Mouse (Mus musculus) spleen, adult 2 months (tissue): ENCODE measurements around the gene Gm28051. TPM values are rescaled to one million over a fixed set of nuclear protein-coding genes. Genes with fewer than 3 reads are reported as not detected.

Experiments
- DNase-seq, 2 experiments: peaks; one replicate each; pipeline versions ENCODE4 v3.0.0 to v3.0.0-alpha.2; 2012 to 2021; ENCODE audit warnings: low spot score in 2 of 2, low read depth in 1 of 2
- H3K27ac ChIP-seq: fragments of 200-500 bp; 2 replicates; pipeline ENCODE4 v1.5.1; 2012; ENCODE audit warnings: low read length, inconsistent platforms; ENCODE audit not compliant: insufficient read depth
- H3K27me3 ChIP-seq: fragments of 200-500 bp; 2 replicates; pipeline ENCODE4 v1.6.1; 2012; ENCODE audit warnings: mild to moderate bottlenecking, moderate library complexity, low read length, inconsistent platforms; ENCODE audit not compliant: control insufficient read depth, insufficient read depth
- H3K36me3 ChIP-seq: fragments of 200-500 bp; 2 replicates; pipeline ENCODE4 v1.6.1; 2012; ENCODE audit warnings: mild to moderate bottlenecking, low read length, inconsistent platforms; ENCODE audit not compliant: control insufficient read depth, insufficient read depth
- H3K4me1 ChIP-seq: fragments of 200-500 bp; 2 replicates; pipeline ENCODE4 v1.6.1; 2011; ENCODE audit warnings: inconsistent platforms; ENCODE audit not compliant: control insufficient read depth, insufficient read depth, insufficient read length
- H3K4me3 ChIP-seq: fragments of 200-500 bp; 2 replicates; pipeline ENCODE4 v1.5.1; 2011; ENCODE audit warnings: mild to moderate bottlenecking, inconsistent platforms; ENCODE audit not compliant: insufficient read depth, insufficient read length; ENCODE audit errors: extremely low read depth
- CTCF ChIP-seq: fragments of 200-500 bp; IDR thresholded peaks from 2 replicates; pipeline ENCODE4 v1.5.1; 2011; ENCODE audit warnings: mild to moderate bottlenecking, inconsistent platforms; ENCODE audit not compliant: insufficient read depth, insufficient read length, insufficient replicate concordance; ENCODE audit errors: extremely low read depth
- POLR2A ChIP-seq: fragments of 200-500 bp; IDR thresholded peaks from 2 replicates; pipeline ENCODE4 v1.6.1; 2011; ENCODE audit warnings: low read depth, low read length, inconsistent platforms
- WGBS: fragments of 180-500 bp; shearing (Covaris S2); methylation state at CpG from one replicate; pipeline ENCODE4 v1.1.7; 2018; 5-methylcytosine and 5-hydroxymethylcytosine counted together
- polyA plus RNA-seq: library from polyadenylated mRNA; depleted of rRNA; stranded (reverse); fragments of >200 nt; gene quantifications from 2 replicates; pipeline ENCODE4 v1.2.3, GENCODE M21; 2012

The Gm28051 gene
- polyA plus RNA-seq, 1 experiment: not detected

DNA sequence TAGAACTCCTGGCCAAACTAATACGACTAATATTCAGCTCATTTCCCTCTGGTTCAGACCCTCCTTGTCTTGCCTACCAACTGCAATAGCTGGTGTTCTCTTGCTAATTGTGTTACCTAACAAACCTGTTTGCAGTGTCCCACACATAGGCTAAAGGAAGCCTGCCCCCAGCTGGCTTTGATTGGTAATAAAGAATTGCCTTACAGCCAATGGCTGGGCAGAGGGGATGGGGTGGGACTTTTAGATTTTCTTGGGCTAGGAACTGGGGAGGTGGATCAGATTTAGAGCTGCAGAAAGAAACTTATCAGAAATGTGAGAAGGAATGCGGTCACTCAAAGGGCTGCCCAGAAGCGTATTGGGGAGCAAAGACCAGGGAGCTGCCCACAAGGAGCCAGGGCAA is 21.9 kb upstream of the Gm28051 start:
- Histone ChIP-seq H3K36me3 (peaks cover 11% of the 10 kb centered on the region), H3K4me1 (no peaks in the 10 kb centered on the region), H3K27me3 (no peaks in the 10 kb centered on the region), H3K4me3 (no peak overlapping the region), H3K27ac (no peak overlapping the region)
- no peak for DNase-seq
- no peak for TF ChIP-seq CTCF
- no peak for TF ChIP-seq POLR2A
- 82% methylated on average over 3 of the region's 3 CpGs for WGBS

DNA sequence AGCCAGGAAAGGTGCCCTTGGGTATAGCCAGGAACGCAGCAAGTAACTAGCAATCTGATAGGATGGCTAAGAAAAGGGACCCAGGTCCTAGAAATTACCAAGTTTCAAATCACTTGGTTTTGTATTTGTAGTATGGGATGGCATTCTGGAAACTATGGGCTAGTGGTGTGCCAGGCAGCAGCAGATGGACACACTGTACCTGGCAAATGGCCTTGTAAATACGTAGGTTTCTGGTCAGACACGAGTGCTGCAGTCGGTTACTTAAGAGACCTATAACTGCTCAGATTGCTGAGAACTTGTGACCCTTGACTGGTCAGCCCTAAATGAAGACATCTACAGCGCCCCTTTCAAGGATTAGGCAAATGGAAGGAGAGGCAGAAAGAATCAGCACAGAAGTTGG is 20.6 kb upstream of the Gm28051 start:
- Histone ChIP-seq H3K4me3 (no peak overlapping the region), H3K36me3 (peaks cover 11% of the 10 kb centered on the region), H3K27ac (no peak overlapping the region), H3K4me1 (no peaks in the 10 kb centered on the region), H3K27me3 (no peaks in the 10 kb centered on the region)
- 95% methylated on average over 5 of the region's 5 CpGs for WGBS
- TF ChIP-seq POLR2A (no peak), CTCF (no peak)
- no peak for DNase-seq

DNA sequence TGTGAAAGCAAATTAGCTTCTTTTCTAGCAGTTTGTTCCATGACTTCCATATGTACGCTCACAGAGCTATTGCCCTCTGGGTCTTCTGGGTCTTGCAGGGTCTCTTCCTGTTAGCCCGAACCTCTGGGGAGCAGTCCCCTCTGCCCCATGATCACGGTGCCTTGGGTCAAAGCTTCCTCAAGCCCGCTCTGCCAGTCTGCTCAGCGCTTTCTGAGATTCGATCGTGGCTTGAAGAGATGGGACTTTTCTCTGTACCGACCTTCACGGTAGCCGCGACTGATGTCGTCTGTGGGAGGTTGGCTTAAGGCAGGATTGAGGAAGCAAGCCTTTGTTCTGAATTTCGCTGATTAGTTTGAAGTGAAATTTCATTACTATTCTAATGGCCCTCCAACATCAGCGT is 18.5 kb upstream of the Gm28051 start:
- no peak for TF ChIP-seq POLR2A
- TF ChIP-seq CTCF: no peak
- no peaks in the 10 kb centered on the region for H3K27me3 ChIP-seq
- no peaks in the 10 kb centered on the region for H3K4me1 ChIP-seq
- no peak overlapping the region for H3K27ac ChIP-seq
- DNase-seq: no peak
- 94% methylated on average over 14 of the region's 14 CpGs for WGBS
- peaks cover 22% of the 10 kb centered on the region for H3K36me3 ChIP-seq
- no peak overlapping the region for H3K4me3 ChIP-seq

DNA sequence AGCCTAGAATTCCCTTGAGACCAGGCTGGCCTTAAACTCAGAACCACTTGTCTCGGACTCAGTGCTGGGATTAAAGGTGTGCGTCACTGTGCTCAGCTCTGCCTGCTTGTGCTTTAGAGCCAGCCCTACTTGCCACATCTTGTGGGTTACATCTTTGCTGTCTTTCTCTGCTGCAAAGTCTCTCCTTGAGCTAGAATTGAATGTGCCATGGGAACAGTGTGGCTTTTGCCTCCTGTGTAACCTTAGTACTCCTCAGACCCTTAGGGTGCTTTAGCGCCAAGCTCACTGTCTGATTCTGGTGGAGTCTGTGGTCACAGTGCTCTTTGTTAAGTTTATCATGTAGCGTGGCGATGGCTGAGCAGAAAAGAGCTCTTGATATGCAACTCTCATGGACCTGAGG is 15.1 kb upstream of the Gm28051 start:
- TF ChIP-seq POLR2A (no peak), CTCF (no peak)

DNA sequence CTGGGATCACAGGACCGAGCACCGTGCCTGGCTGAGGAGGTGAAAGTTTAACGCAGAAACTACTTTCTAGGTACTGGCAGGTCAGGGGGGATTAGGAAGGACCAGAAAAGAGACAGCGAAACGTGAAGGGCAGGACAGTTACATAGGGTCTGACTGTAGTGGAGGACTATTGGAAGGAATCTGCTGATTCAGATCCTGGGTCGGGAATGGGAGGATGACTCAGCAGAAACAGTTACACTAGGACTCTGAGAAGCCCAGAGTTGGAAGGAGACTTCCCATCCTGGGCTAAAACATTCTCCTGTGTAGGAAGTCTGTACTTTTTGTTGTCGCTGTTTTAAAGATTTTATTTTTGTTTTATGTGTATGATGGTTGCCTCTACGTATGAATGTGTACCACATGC is 14.0 kb upstream of the Gm28051 start:
- Histone ChIP-seq H3K36me3 (peaks cover 45% of the 10 kb centered on the region), H3K27ac (no peak overlapping the region), H3K27me3 (no peaks in the 10 kb centered on the region), H3K4me1 (no peaks in the 10 kb centered on the region), H3K4me3 (no peak overlapping the region)
- TF ChIP-seq CTCF (no peak), POLR2A (no peak)
- WGBS: 95% methylated on average over 8 of the region's 8 CpGs
- no peak for DNase-seq

More for the DNA sequence above, 15.1 kb upstream of the Gm28051 start:
- Histone ChIP-seq H3K27me3 (no peaks in the 10 kb centered on the region), H3K36me3 (peaks cover 42% of the 10 kb centered on the region), H3K27ac (no peak overlapping the region), H3K4me3 (no peak overlapping the region), H3K4me1 (no peaks in the 10 kb centered on the region)
- 90% methylated on average over 5 of the region's 5 CpGs for WGBS
- DNase-seq: no peak

DNA sequence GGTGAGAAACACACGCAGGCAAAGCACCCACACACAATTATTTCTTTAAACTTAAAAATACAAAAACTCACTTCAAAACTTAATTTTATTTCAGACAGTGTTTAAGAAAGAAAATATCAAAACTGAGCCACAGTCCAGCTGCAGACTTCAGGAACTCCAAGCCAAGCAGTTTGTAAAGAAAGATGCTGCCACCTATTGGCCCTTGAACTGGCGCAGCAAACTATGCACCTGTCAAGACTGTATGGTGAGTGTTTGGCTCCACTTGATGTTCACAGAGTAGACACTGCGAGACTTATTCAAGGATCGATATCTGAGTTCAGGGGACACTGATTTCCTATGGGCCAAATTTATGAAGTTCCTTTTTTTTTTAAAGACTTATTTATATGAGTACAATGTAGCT is 11.4 kb upstream of the Gm28051 start:
- H3K27ac ChIP-seq: no peak overlapping the region
- peaks cover 46% of the 10 kb centered on the region for H3K36me3 ChIP-seq
- no peaks in the 10 kb centered on the region for H3K4me1 ChIP-seq
- no peaks in the 10 kb centered on the region for H3K27me3 ChIP-seq
- H3K4me3 ChIP-seq: no peak overlapping the region
- DNase-seq: no peak
- 94% methylated on average over 4 of the region's 4 CpGs for WGBS
- no peak for TF ChIP-seq POLR2A
- no peak for TF ChIP-seq CTCF

DNA sequence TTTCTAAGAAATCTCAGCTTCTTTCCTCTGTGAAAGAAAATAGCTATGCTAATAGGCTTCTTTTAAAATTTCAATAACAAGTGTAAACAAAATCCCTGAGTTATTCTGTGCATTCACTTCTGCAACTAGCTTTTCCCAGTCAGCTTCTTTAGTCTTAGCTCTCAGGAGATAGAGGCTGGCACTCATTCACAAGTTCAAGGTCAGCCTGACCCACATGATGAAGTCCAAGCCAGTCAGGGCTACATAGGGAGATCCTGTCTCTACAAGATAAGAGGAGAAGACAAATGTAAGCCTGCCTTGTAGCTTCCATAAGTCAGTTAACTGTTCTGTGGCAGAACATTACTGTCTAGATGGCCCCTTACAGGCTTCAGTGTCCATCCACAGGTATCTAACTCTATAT is 6.1 kb upstream of the Gm28051 start:
- peaks cover under 1% of the 10 kb centered on the region; the same call in 1 of the 2 replicates for H3K4me1 ChIP-seq
- no peak for TF ChIP-seq CTCF
- TF ChIP-seq POLR2A: no peak
- H3K4me3 ChIP-seq: no peak overlapping the region
- DNase-seq: no peak
- H3K36me3 ChIP-seq: peaks cover 25% of the 10 kb centered on the region
- H3K27me3 ChIP-seq: no peaks in the 10 kb centered on the region
- H3K27ac ChIP-seq: no peak overlapping the region
